Mouse (Mus musculus): ENCODE measurements around the gene Aplp2.

The Aplp2 gene

GRCm38 (mm10) chr9:31129956-31130355 lies 81.7 kb downstream of the Aplp2 start:
- no peak for TF ChIP-seq GATA4 (IDR thresholded peaks at IDR 0.05; ENCODE audit: insufficient replicate concordance, low read length)

GRCm38 (mm10) chr9:31127876-31128465 lies 83.6 kb downstream of the Aplp2 start:
- TF ChIP-seq GATA4 (IDR thresholded peaks at IDR 0.05; ENCODE audit: insufficient replicate concordance, low read length): no peak

- TF ChIP-seq GATA4 (IDR thresholded peaks at IDR 0.05; ENCODE audit: insufficient replicate concordance, low read length): no peak
Observed at GRCm38 (mm10) chr9:31126079-31126478, 85.5 kb downstream of the Aplp2 start.

DNA sequence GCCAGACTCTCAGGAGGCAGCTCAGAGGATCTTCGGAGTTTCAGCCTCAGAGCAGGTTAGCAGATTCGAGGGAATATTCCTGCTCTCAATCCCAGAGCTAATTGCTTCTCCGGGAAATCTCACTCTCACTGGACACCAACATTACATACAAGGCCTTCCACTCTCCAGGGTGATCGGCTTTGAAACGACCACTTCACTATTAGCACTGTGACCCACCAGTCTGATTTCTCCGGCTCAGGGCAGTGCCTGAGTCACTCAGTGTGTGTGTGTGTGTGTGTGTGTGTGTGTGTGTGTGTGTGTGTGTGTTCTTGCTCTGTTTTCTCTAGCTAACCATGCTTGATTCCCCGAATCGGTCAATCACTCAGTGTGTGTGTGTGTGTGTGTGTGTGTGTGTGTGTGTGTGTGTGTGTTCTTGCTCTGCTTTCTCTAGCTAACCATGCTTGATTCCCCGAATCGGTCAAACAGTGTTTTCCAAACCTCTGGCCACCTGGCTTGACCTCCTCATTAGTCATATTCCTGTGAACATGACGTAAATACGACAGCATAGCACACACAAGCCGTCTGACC lies 89.1 kb downstream of the Aplp2 start:
- TF ChIP-seq GATA4 (IDR thresholded peaks at IDR 0.05; ENCODE audit: insufficient replicate concordance, low read length): no peak

DNA sequence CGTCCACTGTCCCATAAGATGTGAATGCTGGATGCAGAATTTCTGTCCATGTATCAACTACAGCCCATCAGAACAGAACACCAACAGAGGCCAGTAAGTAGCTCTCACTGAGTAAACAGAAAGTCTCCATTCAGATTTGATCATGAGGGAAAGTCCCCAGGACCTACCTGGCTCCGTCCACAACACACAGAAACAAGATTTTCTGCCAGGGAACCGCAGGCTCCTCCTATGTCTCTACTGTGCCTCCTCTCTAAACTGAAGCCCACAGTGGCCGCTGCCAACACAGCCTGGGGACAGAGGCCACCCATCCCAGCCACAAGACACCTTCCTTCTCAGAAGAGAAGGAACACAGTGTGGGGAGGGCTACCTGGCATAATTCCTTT lies 91.1 kb downstream of the Aplp2 start:
- TF ChIP-seq GATA4 (IDR thresholded peaks at IDR 0.05; ENCODE audit: insufficient replicate concordance, low read length): no peak

- TF ChIP-seq GATA4 (IDR thresholded peaks at IDR 0.05; ENCODE audit: insufficient replicate concordance, low read length): no peak
Observed at GRCm38 (mm10) chr9:31119882-31120532, 91.6 kb downstream of the Aplp2 start.

DNA sequence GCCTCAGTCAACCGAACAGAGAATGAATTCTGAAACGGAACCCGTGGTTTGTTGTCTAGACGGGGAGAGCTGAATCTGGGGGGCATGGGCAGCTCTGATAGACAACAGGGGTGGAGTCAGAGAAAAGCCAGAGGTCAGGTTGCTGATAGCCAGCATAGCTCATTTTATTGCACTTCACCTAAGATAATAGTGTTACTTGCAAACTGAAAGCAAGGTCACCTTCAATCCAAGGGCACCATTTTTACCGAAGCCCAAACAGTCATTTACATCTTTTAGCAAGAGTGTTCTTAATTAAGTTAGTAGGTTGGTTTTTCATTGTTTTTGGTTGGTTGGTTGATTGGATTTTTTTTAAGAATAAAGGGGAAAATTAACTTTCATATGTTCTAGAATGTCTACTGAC lies 92.2 kb downstream of the Aplp2 start:
- TF ChIP-seq GATA4 (IDR thresholded peaks at IDR 0.05; ENCODE audit: insufficient replicate concordance, low read length): no peak

DNA sequence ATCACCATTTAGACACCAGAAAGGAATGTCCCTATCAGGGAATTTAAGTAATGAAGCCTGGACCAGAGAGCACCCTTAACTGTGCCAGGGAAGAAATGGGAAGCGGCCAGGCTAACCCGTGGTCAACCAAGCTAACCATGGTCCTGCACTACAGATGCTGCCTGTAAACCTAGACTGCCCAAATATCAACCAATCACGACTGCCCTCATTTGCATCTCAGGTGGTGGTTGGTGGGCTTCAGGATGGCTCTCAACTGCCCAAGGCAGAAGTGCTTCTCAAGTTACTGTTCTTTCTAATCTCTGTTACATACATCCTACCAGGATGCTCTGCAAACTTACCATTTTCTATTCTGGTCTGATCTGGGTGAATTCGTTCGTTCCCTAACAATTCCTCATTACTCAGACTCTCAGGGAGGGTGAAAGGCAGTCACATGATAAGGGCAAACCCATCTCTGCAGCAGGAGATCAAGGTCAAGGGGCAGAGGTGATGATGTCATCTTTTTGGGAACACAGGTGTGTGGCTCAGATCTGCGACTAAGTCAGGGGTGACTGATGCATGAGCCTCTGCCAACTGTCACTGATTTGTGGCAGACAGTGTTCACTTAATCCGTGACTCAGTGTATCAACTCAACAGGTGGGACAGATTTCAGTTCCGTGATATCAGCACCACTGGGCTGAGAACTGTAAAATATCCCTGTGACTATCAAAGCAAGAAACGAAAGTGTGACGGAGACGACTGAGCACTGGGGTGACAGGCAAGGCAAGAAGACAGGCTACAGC lies 92.9 kb downstream of the Aplp2 start:
- TF ChIP-seq GATA4 (IDR thresholded peaks at IDR 0.05; ENCODE audit: insufficient replicate concordance, low read length): no peak

- no peak for TF ChIP-seq GATA4 (IDR thresholded peaks at IDR 0.05; ENCODE audit: insufficient replicate concordance, low read length)
Observed at GRCm38 (mm10) chr9:31117488-31117887, 94.1 kb downstream of the Aplp2 start.

DNA sequence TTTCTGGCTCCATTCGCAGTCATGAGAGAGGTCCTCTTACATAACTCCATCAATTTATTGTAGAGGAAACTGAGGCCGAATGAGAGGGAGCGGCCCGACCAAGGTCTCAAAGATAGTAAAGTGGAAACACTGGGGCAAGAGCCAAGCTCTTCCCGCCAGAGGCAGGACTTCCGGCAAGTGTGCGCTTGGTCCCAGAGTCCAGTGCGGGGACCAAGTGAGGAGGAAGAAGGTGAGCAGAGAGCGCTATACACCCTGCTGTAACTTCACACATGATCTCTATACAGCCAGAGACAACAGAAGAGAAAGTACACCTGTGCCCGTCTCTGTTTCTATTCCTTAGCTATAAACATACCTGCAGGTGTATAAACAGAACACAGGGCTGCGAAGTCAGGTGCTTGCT lies 94.5 kb downstream of the Aplp2 start:
- no peak for TF ChIP-seq GATA4 (IDR thresholded peaks at IDR 0.05; ENCODE audit: insufficient replicate concordance, low read length)

GRCm38 (mm10) chr9:31115586-31115985 lies 96.0 kb downstream of the Aplp2 start:
- TF ChIP-seq GATA4 (IDR thresholded peaks at IDR 0.05; ENCODE audit: insufficient replicate concordance, low read length): no peak

DNA sequence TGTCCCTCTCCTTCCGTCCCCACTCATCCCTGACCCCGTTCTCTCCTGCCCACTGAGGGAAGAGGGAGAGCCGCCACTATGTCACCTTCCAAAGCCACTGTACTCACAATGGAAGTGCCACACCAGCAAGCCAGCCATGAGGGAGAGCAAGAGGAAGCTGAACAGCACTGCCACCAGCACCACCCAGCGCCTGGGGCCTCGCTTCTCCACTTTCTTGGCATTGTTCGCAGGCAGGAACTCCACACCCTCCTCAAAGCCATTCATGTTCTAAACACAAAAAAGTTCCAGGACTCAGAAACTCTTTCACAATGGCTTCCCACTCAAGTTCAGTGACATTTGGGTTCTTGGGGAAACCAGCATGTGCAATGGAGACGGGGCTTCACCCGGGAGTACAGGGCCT lies 103.2 kb downstream of the Aplp2 start:
- TF ChIP-seq GATA4 (IDR thresholded peaks at IDR 0.05; ENCODE audit: insufficient replicate concordance, low read length): no peak

Measured in liver, adult (tissue).